Mouse (Mus musculus): Measurements from ENCODE around the gene Tm6sf1. TPM values are rescaled to one million over a fixed set of nuclear protein-coding genes. Genes with fewer than 3 reads are reported as not detected.

The Tm6sf1 gene
- polyA plus RNA-seq, 1 experiment from 2014 or later: 72.9 TPM

DNA sequence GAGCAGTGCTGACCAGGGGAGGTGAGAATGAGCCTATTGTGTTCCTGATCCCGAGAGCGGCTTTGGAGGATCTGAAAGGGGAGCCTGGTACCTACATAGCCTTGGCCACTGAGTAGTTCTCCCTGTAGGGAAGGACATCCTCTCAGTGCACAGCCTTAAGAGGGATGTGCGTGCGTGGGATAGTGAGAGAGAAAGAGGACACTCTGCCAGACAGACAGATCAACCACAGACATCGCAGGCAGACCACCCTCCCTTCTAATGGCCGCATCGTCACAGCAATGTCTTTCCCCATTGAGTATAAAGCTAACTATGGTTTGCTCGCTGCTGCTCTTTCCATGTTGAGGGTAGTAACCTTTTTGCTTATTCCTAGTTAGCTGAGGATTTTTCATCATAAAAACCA, 14.9 kb upstream of the Tm6sf1 start:
- 91% methylated on average over 8 of the region's 8 CpGs for WGBS (ENCODE audit: missing documents)
- Histone ChIP-seq H3K4me3 (ENCODE audit: inconsistent target) (no peak overlapping the region), H3K36me3 (ENCODE audit: inconsistent target) (no peaks in the 10 kb centered on the region), H3K27ac (no peak overlapping the region), H3K79me2 (ENCODE audit: inconsistent target) (no peaks in the 10 kb centered on the region)

DNA sequence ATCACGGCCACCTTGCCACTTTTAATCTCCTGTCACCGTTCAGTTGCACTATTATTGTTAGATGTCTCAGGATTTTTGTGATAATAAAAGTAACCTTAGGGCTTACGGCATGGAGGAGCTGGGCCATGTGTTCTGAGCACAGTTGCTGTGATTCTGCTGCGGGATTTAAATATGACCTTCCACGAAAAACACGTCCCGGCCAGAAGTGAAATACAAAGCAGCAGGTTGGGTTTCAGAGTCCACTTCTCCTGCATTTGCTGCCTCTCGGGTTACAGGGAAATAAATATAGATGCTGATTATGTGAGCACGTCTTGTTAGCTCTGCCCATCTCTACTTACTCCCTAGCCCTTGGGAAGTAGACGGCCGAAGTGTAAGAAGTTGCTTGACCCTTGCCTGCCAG, 14.0 kb upstream of the Tm6sf1 start:
- 97% methylated on average over 11 of the region's 11 CpGs for WGBS (ENCODE audit: missing documents)
- Histone ChIP-seq H3K36me3 (ENCODE audit: inconsistent target) (no peaks in the 10 kb centered on the region), H3K27ac (no peak overlapping the region)

DNA sequence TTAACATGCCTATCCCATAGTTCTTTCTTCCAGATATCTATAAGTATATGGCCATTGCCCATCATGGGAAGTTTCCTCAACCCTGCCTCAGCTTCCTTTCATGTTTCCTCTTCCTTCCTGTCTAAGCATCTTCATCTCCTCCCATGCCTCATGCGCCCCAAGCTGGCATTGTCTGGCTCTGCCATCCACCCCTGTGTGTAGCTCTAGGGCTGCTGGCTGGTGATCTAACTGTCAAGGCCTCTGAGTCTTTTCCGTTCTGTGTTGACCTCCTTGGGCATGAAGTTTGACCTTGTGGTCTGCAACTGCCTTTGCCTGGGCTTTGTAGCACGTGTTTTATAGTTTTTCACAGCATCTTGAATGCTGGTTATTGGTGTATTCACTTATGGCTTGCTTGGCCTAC, 13.5 kb upstream of the Tm6sf1 start:
- H3K27ac ChIP-seq: no peak overlapping the region
- no peaks in the 10 kb centered on the region for H3K79me2 ChIP-seq (ENCODE audit: inconsistent target)
- H3K36me3 ChIP-seq (ENCODE audit: inconsistent target): no peaks in the 10 kb centered on the region
- 100% methylated on average over 3 of the region's 3 CpGs for WGBS (ENCODE audit: missing documents)
- no peak overlapping the region for H3K4me3 ChIP-seq (ENCODE audit: inconsistent target)

More for the DNA sequence above, 14.0 kb upstream of the Tm6sf1 start:
- no peaks in the 10 kb centered on the region for H3K79me2 ChIP-seq (ENCODE audit: inconsistent target)
- H3K4me3 ChIP-seq (ENCODE audit: inconsistent target): no peak overlapping the region

DNA sequence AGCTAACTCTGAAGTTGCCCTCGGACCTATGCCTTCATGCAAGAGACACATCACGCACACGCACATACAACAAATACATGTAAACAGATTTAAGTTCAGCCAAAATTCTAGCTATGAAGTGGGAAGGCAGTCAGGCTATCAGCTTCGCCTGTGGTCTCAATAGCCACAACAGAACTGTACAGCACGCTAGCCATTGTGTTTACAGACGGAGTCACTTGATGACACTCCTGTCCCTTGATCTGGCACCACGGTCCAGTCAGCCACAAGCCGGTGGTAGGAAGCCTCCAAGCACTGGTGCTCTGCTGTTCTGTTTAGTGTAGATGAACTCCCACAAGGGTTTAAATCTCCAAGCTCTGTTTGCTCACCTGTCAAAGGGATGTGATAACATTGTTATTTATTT, 12.8 kb upstream of the Tm6sf1 start:
- no peak overlapping the region for H3K27ac ChIP-seq
- no peaks in the 10 kb centered on the region for H3K79me2 ChIP-seq (ENCODE audit: inconsistent target)
- H3K36me3 ChIP-seq (ENCODE audit: inconsistent target): no peaks in the 10 kb centered on the region
- 98% methylated on average over 8 of the region's 8 CpGs for WGBS (ENCODE audit: missing documents)
- no peak overlapping the region for H3K4me3 ChIP-seq (ENCODE audit: inconsistent target)

DNA sequence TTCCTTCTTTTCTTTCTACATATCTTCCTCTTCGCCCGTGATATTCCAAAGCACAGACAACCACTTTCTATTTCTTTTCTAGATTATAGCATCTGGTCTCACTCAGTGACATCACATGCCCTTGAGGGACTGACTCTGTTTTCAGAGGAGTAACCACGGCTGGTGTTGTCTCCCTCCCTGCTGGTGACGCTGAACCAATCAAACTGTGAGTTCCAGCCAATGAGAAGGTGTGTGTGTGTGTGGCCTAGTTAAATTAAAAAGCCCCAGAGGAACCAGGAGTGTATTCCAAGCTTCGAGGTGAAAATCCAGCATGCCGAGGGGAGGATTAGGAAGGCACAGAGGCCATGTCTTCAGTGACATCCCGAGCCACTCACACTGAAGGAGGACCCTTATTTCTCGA, 11.8 kb upstream of the Tm6sf1 start:
- 81% methylated on average over 8 of the region's 8 CpGs for WGBS (ENCODE audit: missing documents)
- Histone ChIP-seq H3K36me3 (ENCODE audit: inconsistent target) (no peaks in the 10 kb centered on the region), H3K79me2 (ENCODE audit: inconsistent target) (no peaks in the 10 kb centered on the region)

DNA sequence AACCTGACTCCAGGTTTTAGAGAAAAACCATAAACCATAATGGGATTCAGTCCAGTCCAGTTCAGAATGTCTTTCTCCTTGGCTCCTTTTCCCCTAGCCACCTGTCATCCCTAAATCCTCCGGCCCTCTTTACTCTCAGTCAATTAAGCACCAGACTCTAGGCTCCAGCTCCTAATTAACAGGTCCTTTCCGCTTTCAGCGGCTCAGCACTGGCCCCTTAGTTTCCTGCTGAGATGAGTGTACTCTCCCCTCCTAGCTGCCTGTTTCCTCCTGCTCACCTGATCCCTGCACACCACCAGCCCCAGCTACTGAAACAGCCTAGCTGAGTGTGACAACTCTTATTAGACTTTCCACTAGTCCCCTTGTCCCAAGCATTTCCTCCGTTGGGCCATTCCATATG, 11.0 kb upstream of the Tm6sf1 start:
- H3K27ac ChIP-seq: peak overlapping the region; percentile 96; the same call in 1 of the 2 replicates
- H3K4me3 ChIP-seq (ENCODE audit: inconsistent target): no peak overlapping the region
- 87% methylated on average over 4 of the region's 4 CpGs for WGBS (ENCODE audit: missing documents)

More for the DNA sequence above, 11.8 kb upstream of the Tm6sf1 start:
- no peak overlapping the region for H3K27ac ChIP-seq
- H3K4me3 ChIP-seq (ENCODE audit: inconsistent target): no peak overlapping the region

DNA sequence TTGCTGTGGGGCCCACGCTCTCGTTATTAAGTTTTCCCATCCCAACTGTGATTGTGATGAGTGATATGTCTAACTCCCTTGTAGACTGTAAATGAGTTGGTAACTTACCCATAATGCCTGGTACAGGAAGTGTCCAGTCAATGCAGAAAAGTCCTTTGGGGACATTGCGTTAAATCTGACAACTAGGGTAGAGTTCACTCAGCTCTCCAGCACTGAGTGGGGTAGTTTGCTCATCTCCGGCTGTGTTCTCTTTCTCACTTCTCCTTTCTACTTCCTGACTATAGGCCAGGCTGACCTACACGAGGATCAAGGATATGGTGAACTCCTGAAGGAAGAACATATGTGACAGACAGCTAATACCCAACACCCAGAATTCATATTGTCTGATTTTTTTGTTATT, 9.6 kb upstream of the Tm6sf1 start:
- 10% methylated on average over 4 of the region's 5 CpGs for WGBS (ENCODE audit: missing documents)
- Histone ChIP-seq H3K79me2 (ENCODE audit: inconsistent target) (no peaks in the 10 kb centered on the region), H3K27ac (peak overlapping the region; percentile 96), H3K36me3 (ENCODE audit: inconsistent target) (no peaks in the 10 kb centered on the region), H3K4me3 (ENCODE audit: inconsistent target) (no peak overlapping the region)

More for the DNA sequence above, 11.0 kb upstream of the Tm6sf1 start:
- no peaks in the 10 kb centered on the region for H3K36me3 ChIP-seq (ENCODE audit: inconsistent target)
- H3K79me2 ChIP-seq (ENCODE audit: inconsistent target): no peaks in the 10 kb centered on the region

DNA sequence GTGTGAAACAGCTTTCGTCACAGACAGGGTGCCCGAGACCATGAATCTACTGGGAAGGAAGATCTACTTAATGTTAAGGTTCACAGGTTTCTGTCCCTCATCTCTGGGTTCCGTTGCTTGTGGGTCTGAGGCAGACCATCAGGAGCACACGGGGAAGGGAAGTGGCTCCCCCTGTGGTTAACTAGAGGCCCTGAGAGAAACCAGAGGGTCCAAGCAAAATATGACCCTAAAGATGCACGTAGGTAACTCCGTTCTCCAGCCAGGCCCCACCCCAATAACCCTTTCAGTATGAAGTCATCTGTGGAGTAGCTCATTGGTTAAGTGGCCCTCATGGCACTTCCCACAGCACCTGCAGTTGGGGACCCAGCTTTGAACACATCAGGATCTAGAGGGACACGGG, 9.2 kb upstream of the Tm6sf1 start:
- Histone ChIP-seq H3K4me3 (ENCODE audit: inconsistent target) (no peak overlapping the region), H3K27ac (peak overlapping the region; percentile 96), H3K36me3 (ENCODE audit: inconsistent target) (no peaks in the 10 kb centered on the region), H3K79me2 (ENCODE audit: inconsistent target) (no peaks in the 10 kb centered on the region)
- WGBS (ENCODE audit: missing documents): 15% methylated on average over 7 of the region's 7 CpGs

DNA sequence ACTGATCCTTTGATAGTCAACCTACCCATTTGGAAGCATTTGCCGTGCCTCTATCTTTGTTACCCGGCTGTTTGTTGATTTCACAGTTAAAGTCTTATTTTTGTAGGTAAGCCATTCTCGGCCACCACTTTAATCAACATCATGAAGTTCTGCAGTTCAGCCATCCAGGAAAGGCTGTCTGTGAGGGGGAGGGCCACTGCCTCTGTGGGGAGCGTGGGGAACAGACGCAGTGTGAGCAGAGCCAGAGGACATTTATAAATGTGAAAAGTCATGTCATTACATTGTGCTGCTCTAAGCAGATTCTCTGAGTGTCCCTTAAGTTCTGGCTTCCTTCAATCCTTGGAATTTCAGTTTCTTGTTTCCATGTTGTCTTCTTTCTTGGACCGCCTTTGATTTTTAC, 8.6 kb upstream of the Tm6sf1 start:
- Histone ChIP-seq H3K4me3 (ENCODE audit: inconsistent target) (no peak overlapping the region), H3K27ac (peak overlapping the region; percentile 96), H3K36me3 (ENCODE audit: inconsistent target) (no peaks in the 10 kb centered on the region), H3K79me2 (ENCODE audit: inconsistent target) (no peaks in the 10 kb centered on the region)
- 65% methylated on average over 6 of the region's 6 CpGs for WGBS (ENCODE audit: missing documents)

DNA sequence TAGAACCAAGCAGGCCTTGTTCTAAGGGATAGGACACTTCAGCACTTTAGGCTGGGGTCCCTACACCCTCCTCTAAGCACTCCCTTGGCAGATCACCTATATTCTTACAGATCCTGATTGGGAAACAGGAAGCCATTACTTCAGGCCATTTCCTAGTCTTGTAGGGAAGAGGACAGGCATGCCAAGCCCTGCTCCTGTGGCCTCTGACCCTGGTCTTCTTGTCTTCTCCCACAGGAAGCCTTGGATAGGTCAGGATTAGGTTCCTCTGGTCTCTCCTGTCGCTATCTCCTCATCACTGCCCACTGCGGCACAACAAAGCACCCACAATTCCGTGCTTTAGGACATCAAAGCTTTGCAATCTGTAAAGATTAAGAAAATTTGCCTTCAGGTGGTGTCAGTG, 7.1 kb upstream of the Tm6sf1 start:
- 95% methylated on average over 3 of the region's 3 CpGs for WGBS (ENCODE audit: missing documents)
- H3K4me3 ChIP-seq (ENCODE audit: inconsistent target): no peak overlapping the region
- peak overlapping the region; percentile 96 for H3K27ac ChIP-seq
- no peaks in the 10 kb centered on the region for H3K36me3 ChIP-seq (ENCODE audit: inconsistent target)
- no peaks in the 10 kb centered on the region for H3K79me2 ChIP-seq (ENCODE audit: inconsistent target)

DNA sequence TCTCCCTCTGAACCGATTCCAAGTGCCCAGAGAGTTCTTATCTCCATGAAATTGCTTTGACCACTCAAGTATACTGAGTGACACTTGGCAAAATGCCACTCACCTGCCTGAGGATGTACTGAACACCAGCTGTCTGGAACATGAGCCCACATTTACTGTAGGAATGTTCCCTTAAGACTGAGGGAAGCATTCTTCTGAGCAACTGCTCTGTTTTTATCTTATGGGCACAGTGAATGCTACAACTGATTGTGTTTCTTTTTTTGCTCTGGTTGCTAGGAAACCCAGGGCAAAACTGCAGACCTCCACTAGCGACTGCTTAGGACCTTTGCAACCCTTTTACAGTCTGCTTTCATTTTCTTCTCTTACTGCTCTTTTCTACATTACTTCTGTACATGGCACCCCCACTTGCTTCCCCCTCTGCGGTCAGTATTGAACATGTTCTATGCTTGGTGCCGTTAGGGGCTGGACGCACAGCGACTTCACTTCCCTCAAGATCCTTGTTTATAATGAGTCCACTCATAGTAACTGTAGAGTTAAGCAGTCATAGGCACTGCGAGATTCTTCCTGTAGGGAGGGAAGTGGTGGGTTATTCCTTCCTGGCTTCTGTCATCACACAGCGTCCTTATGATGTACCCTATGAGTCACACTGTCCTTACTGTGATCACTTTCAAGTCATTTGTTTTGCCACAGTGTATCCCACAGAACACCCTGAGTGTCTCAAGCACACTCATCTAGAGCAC, 4.1 kb upstream of the Tm6sf1 start:
- Histone ChIP-seq H3K27ac (peak overlapping the region; percentile 90), H3K4me3 (ENCODE audit: inconsistent target) (peak overlapping the region; percentile 18), H3K79me2 (ENCODE audit: inconsistent target) (peaks cover 5% of the 10 kb centered on the region; the same call in 1 of the 2 replicates), H3K36me3 (ENCODE audit: inconsistent target) (no peaks in the 10 kb centered on the region)
- WGBS (ENCODE audit: missing documents): under 1% methylated on average over 8 of the region's 8 CpGs

DNA sequence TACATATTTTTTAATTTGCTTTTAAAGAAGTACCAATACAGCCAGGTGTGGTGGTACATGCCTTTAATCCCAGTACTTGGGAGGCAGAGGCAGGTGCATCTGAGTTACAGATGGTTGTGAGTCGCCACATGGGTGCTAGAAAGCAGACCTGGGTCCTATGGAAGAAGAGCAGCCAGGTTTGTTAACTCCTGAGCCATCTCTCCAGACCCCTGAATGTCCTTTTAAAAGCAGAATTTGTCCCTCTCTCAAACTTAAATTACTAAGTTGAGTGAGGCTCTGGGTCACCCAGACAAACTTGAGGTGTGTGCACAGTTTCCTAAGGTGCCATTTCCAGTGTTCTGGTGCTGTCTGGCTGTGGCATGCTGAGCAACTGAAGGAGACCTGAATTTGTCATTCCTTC, 3.1 kb upstream of the Tm6sf1 start, which contains the start of gene Gm10160:
TSS of gene Gm10160 (minus strand) at position 101 of the 400 bp plus-strand sequence.
- 90% methylated on average over 1 of the region's 1 CpGs for WGBS (ENCODE audit: missing documents)
- peaks cover 5% of the 10 kb centered on the region; the same call in 1 of the 2 replicates for H3K79me2 ChIP-seq (ENCODE audit: inconsistent target)
- H3K36me3 ChIP-seq (ENCODE audit: inconsistent target): no peaks in the 10 kb centered on the region
- peak within 1 kb of the TSS; percentile 18 for H3K4me3 ChIP-seq (ENCODE audit: inconsistent target)
- peak within 1 kb of the TSS; percentile 90 for H3K27ac ChIP-seq

DNA sequence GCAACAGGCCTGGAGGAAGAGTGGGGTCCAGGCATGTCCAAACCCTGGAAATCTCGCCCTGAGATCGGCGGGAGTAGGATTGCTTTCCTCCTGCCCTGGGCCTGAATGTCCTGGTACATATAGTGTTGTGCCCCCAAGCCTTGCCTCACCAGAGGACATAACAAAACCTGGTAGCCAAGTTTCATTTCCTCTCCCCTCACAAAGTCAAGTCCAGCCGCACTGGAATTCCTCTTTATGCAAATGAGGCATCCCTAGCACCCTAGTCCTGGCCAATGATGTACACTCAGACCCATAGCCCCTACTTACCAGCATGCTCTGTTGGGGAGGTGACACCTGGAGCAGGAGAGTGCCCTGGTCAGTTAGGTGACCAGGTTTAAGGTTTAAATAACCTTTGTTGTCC, 2.6 kb upstream of the Tm6sf1 start:
- Histone ChIP-seq H3K4me3 (ENCODE audit: inconsistent target) (no peak overlapping the region), H3K79me2 (ENCODE audit: inconsistent target) (peaks cover 11% of the 10 kb centered on the region), H3K27ac (peak overlapping the region; percentile 61), H3K36me3 (ENCODE audit: inconsistent target) (no peaks in the 10 kb centered on the region)
- WGBS (ENCODE audit: missing documents): 20% methylated on average over 4 of the region's 4 CpGs

DNA sequence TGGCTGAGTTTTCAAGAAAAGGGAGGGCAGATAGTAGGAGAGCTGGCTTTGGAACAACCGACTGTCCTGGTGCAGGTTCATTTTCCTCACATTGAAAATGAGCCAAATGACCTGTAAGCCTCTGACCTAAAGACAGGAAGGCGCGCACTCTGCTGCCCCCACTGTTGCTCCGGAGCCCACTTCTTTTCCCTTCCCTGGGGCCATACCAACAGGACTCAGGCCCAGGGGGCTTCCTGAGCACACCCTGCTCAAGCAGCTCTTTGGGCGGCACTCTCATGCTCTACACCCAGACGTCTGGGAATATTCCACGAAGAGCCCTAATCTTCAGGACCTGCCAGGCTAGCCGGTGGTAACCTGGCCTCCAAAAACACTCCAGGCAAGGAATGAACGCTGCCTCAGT, 565 bp upstream of the Tm6sf1 start:
- H3K27ac ChIP-seq: no peak overlapping the region
- H3K4me3 ChIP-seq (ENCODE audit: inconsistent target): no peak overlapping the region
- WGBS (ENCODE audit: missing documents): 43% methylated on average over 9 of the region's 9 CpGs
- H3K36me3 ChIP-seq (ENCODE audit: inconsistent target): no peaks in the 10 kb centered on the region
- peaks cover 30% of the 10 kb centered on the region for H3K79me2 ChIP-seq (ENCODE audit: inconsistent target)

DNA sequence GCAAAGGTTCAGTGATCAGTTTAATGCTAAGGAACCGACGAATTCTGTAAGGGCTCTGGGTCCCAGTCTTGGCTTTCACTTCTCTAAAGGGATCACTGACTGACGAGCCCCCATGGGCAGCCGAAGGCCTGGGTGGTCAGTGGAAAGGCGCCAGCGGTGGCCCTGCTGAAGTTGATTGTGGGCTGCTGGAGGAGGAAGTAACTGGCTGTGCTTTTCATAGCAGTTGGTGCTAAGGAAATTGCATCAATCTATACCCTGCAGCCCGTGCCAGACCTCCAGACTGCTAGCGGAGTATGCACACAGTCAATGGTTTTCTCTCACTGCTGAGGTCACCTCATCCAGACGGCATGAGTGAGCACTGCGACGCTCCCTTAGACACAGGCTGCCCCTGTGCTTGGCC, 1.3 kb downstream of the Tm6sf1 start:
- peaks cover 5% of the 10 kb centered on the region for H3K36me3 ChIP-seq (ENCODE audit: inconsistent target)
- H3K4me3 ChIP-seq (ENCODE audit: inconsistent target): peak overlapping the region; percentile 74
- H3K79me2 ChIP-seq (ENCODE audit: inconsistent target): peaks cover 48% of the 10 kb centered on the region
- WGBS (ENCODE audit: missing documents): 0% methylated on average over 11 of the region's 11 CpGs
- H3K27ac ChIP-seq: peak overlapping the region; percentile 94
